Mouse (Mus musculus) heart, adult 2 months (tissue): ENCODE measurements around the gene Casq1. TPM values are rescaled to one million over a fixed set of nuclear protein-coding genes. Genes with fewer than 3 reads are reported as not detected.
A peak's percentile ranks its signal among the peaks of the same experiment; 100 is the strongest.

Experiments used
- DNase-seq, 2 experiments: peaks; one replicate each; pipeline ENCODE4 v3.0.0; 2021
- H3K27ac ChIP-seq: fragments of 200-600 bp; 2 replicates; pipeline ENCODE4 v1.8.1; 2022
- H3K27me3 ChIP-seq: fragments of 200-500 bp; 2 replicates; pipeline ENCODE4 v1.6.1; 2012; ENCODE audit warnings: mild to moderate bottlenecking, low read length, inconsistent platforms, mixed read lengths; ENCODE audit not compliant: control insufficient read depth, insufficient read depth
- H3K36me3 ChIP-seq: fragments of 200-500 bp; 2 replicates; pipeline ENCODE4 v1.6.1; 2012; ENCODE audit warnings: low read length, inconsistent platforms; ENCODE audit not compliant: control insufficient read depth, insufficient read depth
- H3K4me1 ChIP-seq: fragments of 200-500 bp; 2 replicates; pipeline ENCODE4 v1.6.1; 2011; ENCODE audit warnings: low read length; ENCODE audit not compliant: control insufficient read depth, insufficient read depth
- H3K4me3 ChIP-seq: fragments of 200-600 bp; 2 replicates; pipeline ENCODE4 v1.8.1; 2022
- H3K79me2 ChIP-seq: fragments of 200-500 bp; replicated peaks from 2 replicates; pipeline ENCODE4 v1.6.1; 2012; ENCODE audit warnings: mild to moderate bottlenecking, inconsistent platforms, low read length, moderate library complexity, mixed read lengths; ENCODE audit not compliant: control insufficient read depth, insufficient read depth
- H3K9ac ChIP-seq: fragments of 200-500 bp; 2 replicates; pipeline ENCODE4 v1.6.1; 2012; ENCODE audit warnings: low read depth, mild to moderate bottlenecking, control low read depth, inconsistent platforms, low read length, mixed read lengths
- CTCF ChIP-seq: fragments of 200-600 bp; IDR thresholded peaks from 2 replicates; pipeline ENCODE4 v1.8.1; 2022; ENCODE audit warnings: antibody characterized with exemption, mild to moderate bottlenecking, moderate library complexity
- EP300 ChIP-seq: fragments of 200-500 bp; IDR thresholded peaks from 2 replicates; pipeline ENCODE4 v1.6.1; 2011; ENCODE audit warnings: low read depth, low read length, control low read depth; ENCODE audit not compliant: insufficient read depth
- POLR2A ChIP-seq: fragments of 200-500 bp; IDR thresholded peaks from 2 replicates; pipeline ENCODE4 v1.6.1; 2011; ENCODE audit warnings: mild to moderate bottlenecking, low read depth, low read length, control low read depth; ENCODE audit not compliant: insufficient read depth
- WGBS: fragments of 180-500 bp; shearing (Covaris S2); methylation state at CpG from one replicate; pipeline ENCODE4 v1.1.7; 2018; 5-methylcytosine and 5-hydroxymethylcytosine counted together
- intact Hi-C: fragments of 180-260 bp; cut with DNase I; formaldehyde crosslinking; loops from one replicate; pipeline ENCODE4 v1.15.1; 2025
- polyA plus RNA-seq: library from polyadenylated mRNA; depleted of rRNA; stranded (reverse); fragments of >200 nt; gene quantifications from 2 replicates; pipeline ENCODE4 v1.2.3, GENCODE M21; 2012
- total RNA-seq, 2 experiments: library from RNA; stranded (reverse); gene quantifications; 2 replicates each; pipeline ENCODE4 v1.2.3; 2021

Casq1 gene
- total and polyA plus RNA-seq, 3 experiments, result 3.3 to 53.8 (median 5.6) TPM

GRCm38 (mm10) chr1:172221297-172222063 is 1.8 kb upstream of the Casq1 start:
- no peak for DNase-seq

GRCm38 (mm10) chr1:172220414-172220813 is 746 bp upstream of the Casq1 start:
- TF ChIP-seq CTCF (no peak), EP300 (peak; percentile 74; the same call in 1 of the 2 replicates), POLR2A (peak; percentile 62)
- H3K79me2 ChIP-seq, result no peaks in the 10 kb centered on the region
- peak overlapping the region; percentile 15; the same call in 1 of the 2 replicates for H3K4me3 ChIP-seq
- H3K4me1 ChIP-seq, result peaks cover 29% of the 10 kb centered on the region
- 7% methylated on average over 10 of the region's 10 CpGs for WGBS
- intact Hi-C loops, result loop anchor here (1.0 to 10.0 kb wide), 2 partner anchors 94 to 294 kb away; partner anchors contain the start of gene Pex19
- DNase-seq, result peak; percentile 79 to 85
- H3K27me3 ChIP-seq, result no peaks in the 10 kb centered on the region
- H3K36me3 ChIP-seq, result peaks cover 6% of the 10 kb centered on the region
- H3K27ac ChIP-seq, result peak overlapping the region; percentile 82
- H3K9ac ChIP-seq, result peak overlapping the region; percentile 10; the same call in 1 of the 2 replicates

More at GRCm38 (mm10) chr1:172221297-172222063, 1.8 kb upstream of the Casq1 start:
- peak overlapping the region; percentile 82 for H3K27ac ChIP-seq
- H3K4me3 ChIP-seq, result no peak overlapping the region
- TF ChIP-seq POLR2A (no peak), EP300 (no peak)
- peaks cover 6% of the 10 kb centered on the region for H3K36me3 ChIP-seq
- WGBS, result 68% methylated on average over 11 of the region's 11 CpGs
- peaks cover 29% of the 10 kb centered on the region for H3K4me1 ChIP-seq
- intact Hi-C loops, result loop anchor here (10.0 kb wide), 1 partner anchor 293 kb away; no protein-coding TSS in a partner anchor
- H3K9ac ChIP-seq, result no peak overlapping the region
- no peaks in the 10 kb centered on the region for H3K79me2 ChIP-seq
- H3K27me3 ChIP-seq, result no peaks in the 10 kb centered on the region

DNA sequence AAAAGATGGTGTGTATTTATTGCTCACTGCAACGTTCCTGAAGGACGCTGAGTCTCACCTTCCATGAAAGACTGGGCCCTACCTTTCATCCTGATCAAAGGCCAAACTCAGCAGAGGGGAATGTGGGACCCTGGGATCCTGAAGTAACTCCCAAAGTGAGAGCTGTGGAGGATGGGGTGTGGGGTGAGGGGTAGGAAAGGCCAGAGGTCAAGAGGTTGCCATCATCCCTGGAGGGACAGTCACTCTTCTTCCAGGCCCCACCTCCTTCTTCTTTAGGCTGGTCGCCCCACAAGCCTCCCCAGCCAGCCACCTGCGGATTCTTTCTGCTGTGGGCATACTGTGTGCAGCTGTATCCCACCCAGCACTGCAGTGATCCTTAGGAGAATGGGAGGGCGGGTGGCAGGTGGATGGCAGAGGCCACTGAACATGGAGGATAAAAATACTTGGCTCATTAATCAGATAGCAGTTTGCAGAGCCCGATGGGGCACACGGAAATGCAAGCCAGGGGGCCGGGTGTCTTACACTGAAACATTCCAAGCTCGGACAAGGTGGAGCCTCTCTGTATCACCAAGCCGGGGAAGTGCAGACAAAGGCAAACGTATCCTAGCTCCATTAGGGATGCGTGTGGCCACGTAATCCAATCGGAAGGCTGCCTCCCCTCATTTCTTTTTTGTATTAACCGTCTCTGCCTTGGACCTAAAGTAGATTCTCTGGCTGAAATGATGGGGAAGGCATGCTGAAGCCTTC is 1.3 kb downstream of the Casq1 start:
- WGBS, result 60% methylated on average over 15 of the region's 15 CpGs
- Histone ChIP-seq H3K36me3 (peaks cover 6% of the 10 kb centered on the region), H3K27ac (peak overlapping the region; percentile 12; the same call in 1 of the 2 replicates), H3K27me3 (no peaks in the 10 kb centered on the region), H3K9ac (no peak overlapping the region), H3K4me1 (peaks cover 29% of the 10 kb centered on the region), H3K4me3 (no peak overlapping the region), H3K79me2 (no peaks in the 10 kb centered on the region)
- intact Hi-C loops, result no loop called here
- DNase-seq, result no peak
- no peak for TF ChIP-seq EP300
- TF ChIP-seq POLR2A, result no peak
- no peak for TF ChIP-seq CTCF

DNA sequence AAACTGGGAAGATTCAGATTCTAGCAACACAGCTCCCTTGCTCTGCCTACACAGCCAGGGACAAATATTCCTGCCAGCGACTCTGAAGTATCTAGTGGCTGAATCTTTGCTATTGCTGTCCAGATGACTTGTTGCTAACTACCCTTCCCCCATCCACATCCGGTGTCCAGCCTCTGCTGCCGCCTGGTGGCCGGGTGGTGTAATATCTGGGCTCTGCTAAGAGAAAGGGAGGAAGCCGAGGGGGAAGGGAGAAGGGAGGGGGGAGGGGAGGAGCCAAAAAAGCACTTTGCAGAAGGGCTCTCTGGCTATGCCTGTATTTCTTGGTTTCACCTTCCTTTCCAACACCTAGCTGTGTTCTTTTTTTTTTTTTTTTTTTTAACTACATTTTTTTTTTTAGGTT is 2.5 kb downstream of the Casq1 start:
- H3K9ac ChIP-seq, result peak overlapping the region; percentile 66
- peaks cover 31% of the 10 kb centered on the region for H3K4me1 ChIP-seq
- H3K27ac ChIP-seq, result peak overlapping the region; percentile 91
- TF ChIP-seq CTCF (peak; percentile 76), POLR2A (peak; percentile 60), EP300 (peak; percentile 99)
- no peaks in the 10 kb centered on the region for H3K79me2 ChIP-seq
- peaks cover 6% of the 10 kb centered on the region for H3K36me3 ChIP-seq
- H3K4me3 ChIP-seq, result peak overlapping the region; percentile 24; the same call in 1 of the 2 replicates
- WGBS, result 2% methylated on average over 5 of the region's 5 CpGs
- intact Hi-C loops, result loop anchor here (1.0 to 2.0 kb wide), 4 partner anchors 30 to 94 kb away; partner anchors contain the start of gene Dcaf8
- H3K27me3 ChIP-seq, result no peaks in the 10 kb centered on the region
- DNase-seq, result peak; percentile 95 to 97

GRCm38 (mm10) chr1:172214748-172215147 is 4.9 kb downstream of the Casq1 start:
- Histone ChIP-seq H3K27me3 (no peaks in the 10 kb centered on the region), H3K36me3 (peaks cover 3% of the 10 kb centered on the region; the same call in 1 of the 2 replicates), H3K4me3 (no peak overlapping the region), H3K4me1 (peaks cover 20% of the 10 kb centered on the region), H3K9ac (no peak overlapping the region), H3K79me2 (no peaks in the 10 kb centered on the region), H3K27ac (no peak overlapping the region)
- intact Hi-C loops, result no loop called here
- WGBS, result 11% methylated on average over 3 of the region's 3 CpGs
- 0 out of 2 replicates have a peak, but pooled peaks have one; percentile 35 for TF ChIP-seq EP300
- no peak for TF ChIP-seq CTCF
- TF ChIP-seq POLR2A, result no peak
- DNase-seq, result peak in 1 of 2 experiments; percentile 70
